Mouse (Mus musculus) liver, embryonic 16.5 days (tissue): Measurements from ENCODE around the gene V1rd19. TPM values are rescaled to one million over a fixed set of nuclear protein-coding genes. Genes with fewer than 3 reads are reported as not detected.
"Not testable (repeated sequence)": the region's sequence is repeated elsewhere in the genome, so short reads cannot be mapped to it uniquely, and the experiment has no call there.

Experiments
- ATAC-seq: fragments of 200-750 bp; cut with Nextera tagmentation; 2 replicates; pipeline ENCODE4 v1.8.0; 2017; ENCODE audit warnings: low read depth, mild to moderate bottlenecking, moderate number of reproducible peaks, moderate library complexity
- H3K27ac ChIP-seq: fragments of 300-500 bp; sonication (generic); 2 replicates; pipeline ENCODE4 v1.5.1; 2014; ENCODE audit warnings: mild to moderate bottlenecking, low read length
- H3K27me3 ChIP-seq: fragments of 300-500 bp; sonication (generic); 2 replicates; pipeline ENCODE4 v1.6.1; 2014; ENCODE audit warnings: low read depth, low read length, mixed read lengths; ENCODE audit not compliant: control insufficient read depth, insufficient read depth
- H3K36me3 ChIP-seq: fragments of 300-500 bp; sonication (generic); 2 replicates; pipeline ENCODE4 v1.6.1; 2014; ENCODE audit warnings: mild to moderate bottlenecking; ENCODE audit not compliant: control insufficient read depth, insufficient read depth
- H3K4me1 ChIP-seq: fragments of 300-500 bp; sonication (generic); 2 replicates; pipeline ENCODE4 v1.6.1; 2014; ENCODE audit warnings: low read depth, low read length, mixed read lengths; ENCODE audit not compliant: control insufficient read depth
- H3K4me2 ChIP-seq: fragments of 300-500 bp; sonication (generic); 2 replicates; pipeline ENCODE4 v1.6.1; 2014; ENCODE audit warnings: low read depth, low read length, mixed read lengths
- H3K4me3 ChIP-seq: fragments of 300-500 bp; sonication (generic); 2 replicates; pipeline ENCODE4 v1.5.1; 2014; ENCODE audit warnings: low read depth, mild to moderate bottlenecking, low read length
- H3K9ac ChIP-seq: fragments of 300-500 bp; sonication (generic); 2 replicates; pipeline ENCODE4 v1.6.1; 2014; ENCODE audit warnings: low read depth, low read length
- H3K9me3 ChIP-seq: fragments of 300-500 bp; sonication (generic); replicated peaks from 2 replicates; pipeline ENCODE4 v1.6.1; 2016; ENCODE audit warnings: low read length; ENCODE audit not compliant: control insufficient read depth
- WGBS: fragments of 180-500 bp; shearing (Covaris S2); extraction: QIAGEN DNeasy Blood & Tissue Kit; methylation state at CpG from one replicate; pipeline ENCODE4 v1.1.7; 2014; ENCODE audit not compliant: insufficient replicate concordance; 5-methylcytosine and 5-hydroxymethylcytosine counted together
- polyA plus RNA-seq: library from polyadenylated mRNA; unstranded; fragments of >200 nt; fragmentation: Nextera tagmentation; extraction: Ambion mirVana; gene quantifications from 2 replicates; pipeline ENCODE4 v1.2.1, GENCODE M21; 2015

Gene V1rd19
- not detected in 2 replicates for polyA plus RNA-seq

- Histone ChIP-seq H3K4me1 (no peaks in the 10 kb centered on the region), H3K4me3 (no peak within 1 kb of the TSS), H3K36me3 (no peaks in the 10 kb centered on the region), H3K27me3 (no peaks in the 10 kb centered on the region), H3K9me3 (no peaks in the 10 kb centered on the region), H3K4me2 (no peak within 1 kb of the TSS), H3K27ac (no peak within 1 kb of the TSS), H3K9ac (no peak within 1 kb of the TSS)
- WGBS, result 44% methylated on average over 2 of the region's 2 CpGs
- ATAC-seq, result no peak
These were observed at the start of gene V1rd19 for GRCm38 (mm10) chr7:24001391-24001790. Gene V1rd19, plus strand, starts transcription at chr7:24001691.

GRCm38 (mm10) chr7:23968044-23968443 is 33.4 kb upstream of the V1rd19 start:
- not testable (repeated sequence) for H3K9ac ChIP-seq, H3K27ac ChIP-seq, H3K4me2 ChIP-seq, H3K27me3 ChIP-seq, H3K4me3 ChIP-seq, H3K4me1 ChIP-seq, H3K36me3 ChIP-seq, ATAC-seq, H3K9me3 ChIP-seq
- WGBS, result 34% methylated on average over 3 of the region's 3 CpGs

- not testable (repeated sequence) for H3K4me1 ChIP-seq, H3K9me3 ChIP-seq, H3K4me3 ChIP-seq, H3K36me3 ChIP-seq, H3K27ac ChIP-seq, H3K9ac ChIP-seq, H3K4me2 ChIP-seq, H3K27me3 ChIP-seq, ATAC-seq
- 65% methylated on average over 9 of the region's 9 CpGs for WGBS
These were observed 27.2 kb upstream of the V1rd19 start, which contains the start of gene Vmn1r181 for GRCm38 (mm10) chr7:23974315-23974714. Gene Vmn1r181, plus strand, starts transcription at chr7:23974615.

GRCm38 (mm10) chr7:24052660-24053304 is 51.3 kb downstream of the V1rd19 start, which contains the start of gene Vmn1r183:
Gene Vmn1r183, plus strand, starts transcription at chr7:24053254.
- Histone ChIP-seq H3K36me3 (no peaks in the 10 kb centered on the region), H3K9me3 (no peaks in the 10 kb centered on the region), H3K27ac (no peak within 1 kb of the TSS), H3K27me3 (no peaks in the 10 kb centered on the region), H3K4me1 (no peaks in the 10 kb centered on the region), H3K4me2 (no peak within 1 kb of the TSS), H3K4me3 (no peak within 1 kb of the TSS), H3K9ac (no peak within 1 kb of the TSS)
- WGBS, result 52% methylated on average over 4 of the region's 4 CpGs
- no peak for ATAC-seq

Other genes with a start within 250 kb of the V1rd19 start
- gene Vmn1r174, start 249.4 kb upstream of the V1rd19 start, polyA plus RNA-seq, result not detected in 2 replicates
- gene Vmn1r175, start 191.0 kb upstream of the V1rd19 start, polyA plus RNA-seq, result not detected in 2 replicates
- not detected in 2 replicates for gene Vmn1r176, start 164.3 kb upstream of the V1rd19 start, polyA plus RNA-seq
- gene Vmn1r177, start 135.2 kb upstream of the V1rd19 start, polyA plus RNA-seq, result not detected in 2 replicates
- not detected in 2 replicates for gene Vmn1r178, start 109.7 kb upstream of the V1rd19 start, polyA plus RNA-seq
- not detected in 2 replicates for gene Vmn1r179, start 74.7 kb upstream of the V1rd19 start, polyA plus RNA-seq
- not detected in 2 replicates for gene Vmn1r180, start 51.1 kb upstream of the V1rd19 start, polyA plus RNA-seq
- gene Vmn1r181, start 27.1 kb upstream of the V1rd19 start, polyA plus RNA-seq, result not detected in 2 replicates
- gene Vmn1r183, start 51.6 kb downstream of the V1rd19 start, polyA plus RNA-seq, result not detected in 2 replicates
- 8.6 and 9.2 TPM in 2 replicates for gene Zfp180, start 80.2 kb downstream of the V1rd19 start, polyA plus RNA-seq
- 0.57 and 0.58 TPM in 2 replicates for gene Zfp112, start 110.6 kb downstream of the V1rd19 start, polyA plus RNA-seq
- gene Zfp235, start 132.5 kb downstream of the V1rd19 start, polyA plus RNA-seq, result 3.0 and 3.3 TPM in 2 replicates
- gene Zfp114, start 173.4 kb downstream of the V1rd19 start, polyA plus RNA-seq, result 0.44 TPM in 2 replicates
- gene Zfp111, start 209.8 kb downstream of the V1rd19 start, polyA plus RNA-seq, result 1.2 and 1.9 TPM in 2 replicates
- 1.1 and 1.2 TPM in 2 replicates for gene Zfp109, start 235.9 kb downstream of the V1rd19 start, polyA plus RNA-seq